Mouse (Mus musculus): Measurements from ENCODE around the gene Pde4a. TPM values are rescaled to one million over a fixed set of nuclear protein-coding genes. Genes with fewer than 3 reads are reported as not detected.

Gene Pde4a
- polyA plus RNA-seq, 1 experiment from 2014 or later = 6.5 TPM

- no peak for DNase-seq (ENCODE audit: low spot score, missing footprints)
- Histone ChIP-seq H3K9me3 (ENCODE audit: control insufficient read depth, low read length) (no peaks in the 10 kb centered on the region), H3K4me3 (ENCODE audit: low read depth, low read length) (no peak overlapping the region), H3K27ac (ENCODE audit: low read depth, low read length) (no peak overlapping the region), H3K36me3 (ENCODE audit: control insufficient read depth, insufficient read depth, low read length) (peaks cover 30% of the 10 kb centered on the region), H3K4me2 (no peak overlapping the region), H3K27me3 (ENCODE audit: control insufficient read depth, insufficient read depth, low read length) (no peaks in the 10 kb centered on the region), H3K9ac (ENCODE audit: low read length) (no peak overlapping the region), H3K4me1 (ENCODE audit: control insufficient read depth, insufficient read depth, low read length) (peaks cover 18% of the 10 kb centered on the region)
- WGBS = 96% methylated on average over 4 of the region's 4 CpGs
- ATAC-seq (ENCODE audit: low FRiP score) = no peak
These were observed 20.1 kb upstream of the Pde4a start for GRCm38 (mm10) chr9:21145431-21145830.

GRCm38 (mm10) chr9:21146722-21147121 lies 18.8 kb upstream of the Pde4a start:
- H3K27me3 ChIP-seq (ENCODE audit: control insufficient read depth, insufficient read depth, low read length) = no peaks in the 10 kb centered on the region
- H3K36me3 ChIP-seq (ENCODE audit: control insufficient read depth, insufficient read depth, low read length) = peaks cover 20% of the 10 kb centered on the region
- H3K4me1 ChIP-seq (ENCODE audit: control insufficient read depth, insufficient read depth, low read length) = peaks cover 18% of the 10 kb centered on the region
- WGBS = 53% methylated on average over 10 of the region's 10 CpGs
- no peak for ATAC-seq (ENCODE audit: low FRiP score)
- H3K9me3 ChIP-seq (ENCODE audit: control insufficient read depth, low read length) = no peaks in the 10 kb centered on the region
- no peak for DNase-seq (ENCODE audit: low spot score, missing footprints)
- H3K4me3 ChIP-seq (ENCODE audit: low read depth, low read length) = no peak overlapping the region
- H3K4me2 ChIP-seq = peak overlapping the region; percentile 13
- H3K9ac ChIP-seq (ENCODE audit: low read length) = peak overlapping the region; percentile 13; the same call in 1 of the 2 replicates
- no peak overlapping the region for H3K27ac ChIP-seq (ENCODE audit: low read depth, low read length)

GRCm38 (mm10) chr9:21148427-21148826 lies 17.1 kb upstream of the Pde4a start:
- Histone ChIP-seq H3K4me1 (ENCODE audit: control insufficient read depth, insufficient read depth, low read length) (peaks cover 20% of the 10 kb centered on the region), H3K4me2 (peak overlapping the region; percentile 58)
- no peak for ATAC-seq (ENCODE audit: low FRiP score)

GRCm38 (mm10) chr9:21149077-21149653 lies 16.3 kb upstream of the Pde4a start:
- H3K4me1 ChIP-seq (ENCODE audit: control insufficient read depth, insufficient read depth, low read length) = peaks cover 23% of the 10 kb centered on the region
- ATAC-seq (ENCODE audit: low FRiP score) = no peak
- no peak overlapping the region for H3K27ac ChIP-seq (ENCODE audit: low read depth, low read length)
- 14% methylated on average over 8 of the region's 8 CpGs for WGBS
- peaks cover 4% of the 10 kb centered on the region; the same call in 1 of the 2 replicates for H3K36me3 ChIP-seq (ENCODE audit: control insufficient read depth, insufficient read depth, low read length)
- no peak for DNase-seq (ENCODE audit: low spot score, missing footprints)
- H3K9me3 ChIP-seq (ENCODE audit: control insufficient read depth, low read length) = no peaks in the 10 kb centered on the region
- H3K9ac ChIP-seq (ENCODE audit: low read length) = peak overlapping the region; percentile 91
- H3K4me2 ChIP-seq = peak overlapping the region; percentile 58
- peak overlapping the region; percentile 83 for H3K4me3 ChIP-seq (ENCODE audit: low read depth, low read length)
- no peaks in the 10 kb centered on the region; the same call in 1 of the 2 replicates for H3K27me3 ChIP-seq (ENCODE audit: control insufficient read depth, insufficient read depth, low read length)

More at GRCm38 (mm10) chr9:21148427-21148826, 17.1 kb upstream of the Pde4a start:
- no peaks in the 10 kb centered on the region for H3K9me3 ChIP-seq (ENCODE audit: control insufficient read depth, low read length)
- H3K27me3 ChIP-seq (ENCODE audit: control insufficient read depth, insufficient read depth, low read length) = no peaks in the 10 kb centered on the region; the same call in 1 of the 2 replicates
- H3K4me3 ChIP-seq (ENCODE audit: low read depth, low read length) = peak overlapping the region; percentile 83
- no peak overlapping the region for H3K27ac ChIP-seq (ENCODE audit: low read depth, low read length)
- peaks cover 4% of the 10 kb centered on the region; the same call in 1 of the 2 replicates for H3K36me3 ChIP-seq (ENCODE audit: control insufficient read depth, insufficient read depth, low read length)
- H3K9ac ChIP-seq (ENCODE audit: low read length) = no peak overlapping the region
- DNase-seq (ENCODE audit: low spot score, missing footprints) = no peak

- Histone ChIP-seq H3K4me2 (peak within 1 kb of the TSS; percentile 58), H3K9me3 (ENCODE audit: control insufficient read depth, low read length) (no peaks in the 10 kb centered on the region), H3K36me3 (ENCODE audit: control insufficient read depth, insufficient read depth, low read length) (no peaks in the 10 kb centered on the region), H3K27me3 (ENCODE audit: control insufficient read depth, insufficient read depth, low read length) (no peaks in the 10 kb centered on the region; the same call in 1 of the 2 replicates), H3K9ac (ENCODE audit: low read length) (peak within 1 kb of the TSS; percentile 91), H3K4me1 (ENCODE audit: control insufficient read depth, insufficient read depth, low read length) (peaks cover 23% of the 10 kb centered on the region), H3K27ac (ENCODE audit: low read depth, low read length) (no peak within 1 kb of the TSS; the same call in 1 of the 2 replicates), H3K4me3 (ENCODE audit: low read depth, low read length) (peak within 1 kb of the TSS; percentile 83)
- DNase-seq (ENCODE audit: low spot score, missing footprints) = peak; percentile 100
- ATAC-seq (ENCODE audit: low FRiP score) = peak; percentile 97
- 3% methylated on average over 56 of the region's 56 CpGs for WGBS
These were observed 15.7 kb upstream of the Pde4a start, which contains the start of gene Cdc37 for GRCm38 (mm10) chr9:21149654-21150419. Gene Cdc37, minus strand, starts transcription at chr9:21149982.

- no peak overlapping the region for H3K9ac ChIP-seq (ENCODE audit: low read length)
- H3K4me2 ChIP-seq = peak overlapping the region; percentile 38
- WGBS = 5% methylated on average over 11 of the region's 11 CpGs
- ATAC-seq (ENCODE audit: low FRiP score) (no peak), DNase-seq (ENCODE audit: low spot score, missing footprints) (no peak)
- no peak overlapping the region for H3K4me3 ChIP-seq (ENCODE audit: low read depth, low read length)
- H3K36me3 ChIP-seq (ENCODE audit: control insufficient read depth, insufficient read depth, low read length) = no peaks in the 10 kb centered on the region
- peaks cover 20% of the 10 kb centered on the region for H3K4me1 ChIP-seq (ENCODE audit: control insufficient read depth, insufficient read depth, low read length)
- no peaks in the 10 kb centered on the region; the same call in 1 of the 2 replicates for H3K27me3 ChIP-seq (ENCODE audit: control insufficient read depth, insufficient read depth, low read length)
- no peaks in the 10 kb centered on the region; the same call in 1 of the 2 replicates for H3K9me3 ChIP-seq (ENCODE audit: control insufficient read depth, low read length)
- H3K27ac ChIP-seq (ENCODE audit: low read depth, low read length) = no peak overlapping the region
These were observed 12.8 kb upstream of the Pde4a start for GRCm38 (mm10) chr9:21152715-21153114.

GRCm38 (mm10) chr9:21153331-21153730 lies 12.2 kb upstream of the Pde4a start:
- Histone ChIP-seq H3K27me3 (ENCODE audit: control insufficient read depth, insufficient read depth, low read length) (no peaks in the 10 kb centered on the region; the same call in 1 of the 2 replicates), H3K4me1 (ENCODE audit: control insufficient read depth, insufficient read depth, low read length) (peaks cover 15% of the 10 kb centered on the region), H3K9ac (ENCODE audit: low read length) (peak overlapping the region; percentile 36), H3K36me3 (ENCODE audit: control insufficient read depth, insufficient read depth, low read length) (no peaks in the 10 kb centered on the region), H3K4me3 (ENCODE audit: low read depth, low read length) (0 out of 2 replicates have a peak overlapping the region, but pooled peaks have one; percentile 3), H3K9me3 (ENCODE audit: control insufficient read depth, low read length) (no peaks in the 10 kb centered on the region; the same call in 1 of the 2 replicates), H3K27ac (ENCODE audit: low read depth, low read length) (no peak overlapping the region), H3K4me2 (peak overlapping the region; percentile 38)
- 10% methylated on average over 12 of the region's 12 CpGs for WGBS
- no peak for DNase-seq (ENCODE audit: low spot score, missing footprints)
- no peak for ATAC-seq (ENCODE audit: low FRiP score)

GRCm38 (mm10) chr9:21153833-21154232 lies 11.7 kb upstream of the Pde4a start:
- no peaks in the 10 kb centered on the region for H3K36me3 ChIP-seq (ENCODE audit: control insufficient read depth, insufficient read depth, low read length)
- DNase-seq (ENCODE audit: low spot score, missing footprints) (no peak), ATAC-seq (ENCODE audit: low FRiP score) (no peak)
- no peaks in the 10 kb centered on the region; the same call in 1 of the 2 replicates for H3K27me3 ChIP-seq (ENCODE audit: control insufficient read depth, insufficient read depth, low read length)
- H3K4me3 ChIP-seq (ENCODE audit: low read depth, low read length) = no peak overlapping the region
- H3K27ac ChIP-seq (ENCODE audit: low read depth, low read length) = no peak overlapping the region
- H3K4me2 ChIP-seq = peak overlapping the region; percentile 38
- no peaks in the 10 kb centered on the region; the same call in 1 of the 2 replicates for H3K9me3 ChIP-seq (ENCODE audit: control insufficient read depth, low read length)
- 15% methylated on average over 5 of the region's 5 CpGs for WGBS
- peak overlapping the region; percentile 36; the same call in 1 of the 2 replicates for H3K9ac ChIP-seq (ENCODE audit: low read length)
- peaks cover 10% of the 10 kb centered on the region for H3K4me1 ChIP-seq (ENCODE audit: control insufficient read depth, insufficient read depth, low read length)

GRCm38 (mm10) chr9:21154787-21155186 lies 10.7 kb upstream of the Pde4a start:
- ATAC-seq (ENCODE audit: low FRiP score) (no peak), DNase-seq (ENCODE audit: low spot score, missing footprints) (no peak)
- Histone ChIP-seq H3K27me3 (ENCODE audit: control insufficient read depth, insufficient read depth, low read length) (no peaks in the 10 kb centered on the region; the same call in 1 of the 2 replicates), H3K27ac (ENCODE audit: low read depth, low read length) (no peak overlapping the region), H3K9me3 (ENCODE audit: control insufficient read depth, low read length) (no peaks in the 10 kb centered on the region; the same call in 1 of the 2 replicates), H3K4me1 (ENCODE audit: control insufficient read depth, insufficient read depth, low read length) (peaks cover 5% of the 10 kb centered on the region; the same call in 1 of the 2 replicates), H3K4me3 (ENCODE audit: low read depth, low read length) (no peak overlapping the region), H3K9ac (ENCODE audit: low read length) (no peak overlapping the region), H3K4me2 (no peak overlapping the region), H3K36me3 (ENCODE audit: control insufficient read depth, insufficient read depth, low read length) (no peaks in the 10 kb centered on the region)
- WGBS = 84% methylated on average over 3 of the region's 3 CpGs

All from midbrain, embryonic 11.5 days (tissue).